Mouse (Mus musculus): Measurements from ENCODE around the gene Ccdc122.
"Not testable (repeated sequence)": the region's sequence is repeated elsewhere in the genome, so short reads cannot be mapped to it uniquely, and the experiment has no call there.

Gene Ccdc122

GRCm38 (mm10) chr14:77036226-77037046, at the start of gene Ccdc122, which contains the start of gene Lacc1:
Ccdc122 (plus strand) TSS chr14:77036772.
Lacc1 (minus strand) TSS chr14:77036904.
- peak; percentile 56 for DNase-seq (ENCODE audit: low spot score)

- not testable (repeated sequence) for DNase-seq (ENCODE audit: low spot score)
Observed at GRCm38 (mm10) chr14:76990351-76990750, 46.2 kb upstream of the Ccdc122 start.

GRCm38 (mm10) chr14:77004740-77005139, 31.8 kb upstream of the Ccdc122 start:
- DNase-seq (ENCODE audit: low spot score), result no peak

- DNase-seq (ENCODE audit: low spot score), result peak; percentile 56
Observed at GRCm38 (mm10) chr14:77005566-77005965, 31.0 kb upstream of the Ccdc122 start.

- DNase-seq (ENCODE audit: low spot score), result peak; percentile 56
Observed at GRCm38 (mm10) chr14:77008238-77008637, 28.3 kb upstream of the Ccdc122 start.

DNA sequence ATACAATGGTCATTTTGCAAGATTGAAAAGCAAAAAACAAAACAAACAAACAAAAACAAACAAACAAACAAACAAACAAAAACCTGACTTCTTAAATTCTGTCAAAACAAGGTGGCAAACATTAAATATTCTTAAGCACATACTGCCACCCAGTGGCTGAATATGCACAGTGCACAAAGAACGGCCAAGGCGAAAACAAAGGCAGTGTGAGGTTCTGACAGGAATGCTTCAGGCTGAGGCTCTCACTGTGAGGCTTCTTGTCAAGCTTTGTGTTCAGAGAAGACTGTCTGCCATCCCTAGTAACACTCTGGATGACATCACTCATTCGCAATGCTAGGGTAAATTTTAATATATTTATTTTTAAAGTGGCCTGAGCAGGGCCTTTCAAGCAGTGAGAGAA, 24.8 kb upstream of the Ccdc122 start:
- no peak for DNase-seq (ENCODE audit: low spot score)

- DNase-seq (ENCODE audit: low spot score), result not testable (repeated sequence)
Observed at GRCm38 (mm10) chr14:77016783-77017182, 19.8 kb upstream of the Ccdc122 start.

DNA sequence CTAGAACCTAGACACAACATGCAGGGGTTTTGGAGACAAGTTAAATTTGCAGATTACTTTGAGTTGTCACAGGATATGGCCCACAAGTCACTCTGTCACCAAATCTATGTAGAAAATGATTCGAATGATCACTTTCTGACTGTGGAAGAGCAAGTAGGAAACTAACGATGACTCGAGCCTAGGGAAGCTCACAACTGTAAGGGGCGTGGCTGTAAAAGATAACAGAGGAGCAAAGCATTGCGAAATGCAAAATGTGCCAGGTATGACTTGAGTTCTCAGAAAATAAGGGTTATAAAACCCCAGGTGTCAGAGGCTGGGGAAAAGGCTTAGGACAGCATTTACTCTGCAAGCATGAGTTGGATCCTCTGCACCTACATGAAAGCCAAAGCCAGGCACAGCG, 19.4 kb upstream of the Ccdc122 start:
- DNase-seq (ENCODE audit: low spot score), result no peak

DNA sequence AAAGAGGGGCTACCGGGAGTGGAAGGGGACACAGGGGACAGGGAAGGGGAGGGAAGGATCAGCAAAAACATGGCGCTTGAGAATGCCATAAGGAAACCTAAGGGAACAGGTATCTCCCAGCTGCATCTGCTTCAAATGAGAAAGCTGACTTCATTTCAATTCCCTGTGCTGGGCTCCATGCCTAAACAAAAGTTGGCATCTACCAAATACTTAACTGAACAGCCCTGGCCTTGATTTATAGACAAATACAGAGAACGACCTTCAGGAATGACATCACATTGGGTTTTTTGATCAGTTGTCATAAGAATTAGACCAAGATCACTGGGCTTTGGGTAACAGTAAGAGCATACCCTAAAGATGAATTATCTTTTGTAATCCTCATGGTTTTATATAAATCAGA, 12.1 kb upstream of the Ccdc122 start:
- DNase-seq (ENCODE audit: low spot score), result no peak

DNA sequence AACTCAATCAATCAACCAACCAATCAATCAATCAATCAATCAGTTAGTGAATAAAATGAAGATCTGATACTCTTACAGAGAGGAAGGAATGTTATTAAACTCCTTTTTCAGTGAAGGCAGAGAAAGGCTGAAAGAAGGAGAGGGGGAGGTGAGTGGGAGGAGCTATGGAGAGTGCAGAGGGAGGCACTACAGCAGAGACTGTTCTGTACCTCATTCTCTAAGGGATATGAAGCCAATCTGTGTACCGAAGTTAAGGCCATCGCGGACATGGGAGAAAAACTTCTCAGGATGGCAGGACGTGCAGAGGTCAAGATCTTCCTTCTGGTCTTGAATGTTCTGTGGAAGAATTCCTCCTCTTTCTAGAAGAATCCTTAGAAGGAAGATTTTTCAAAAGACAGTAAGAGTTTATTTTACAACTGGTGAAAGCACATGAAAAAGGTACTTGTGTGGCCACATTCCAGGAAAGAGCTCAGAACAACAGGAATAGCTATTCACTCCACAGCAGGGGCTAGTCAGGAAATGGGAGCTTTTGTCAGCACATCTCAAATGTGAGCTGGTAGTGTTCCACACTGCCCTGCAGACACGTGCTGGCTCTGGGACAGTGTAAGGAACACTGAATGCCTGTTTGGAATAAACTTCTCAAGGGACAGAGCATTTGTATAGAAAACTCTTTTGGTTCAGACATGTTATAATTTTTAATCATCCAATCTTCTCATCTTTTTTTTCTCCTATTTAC, 7.1 kb upstream of the Ccdc122 start:
- DNase-seq (ENCODE audit: low spot score), result no peak

DNA sequence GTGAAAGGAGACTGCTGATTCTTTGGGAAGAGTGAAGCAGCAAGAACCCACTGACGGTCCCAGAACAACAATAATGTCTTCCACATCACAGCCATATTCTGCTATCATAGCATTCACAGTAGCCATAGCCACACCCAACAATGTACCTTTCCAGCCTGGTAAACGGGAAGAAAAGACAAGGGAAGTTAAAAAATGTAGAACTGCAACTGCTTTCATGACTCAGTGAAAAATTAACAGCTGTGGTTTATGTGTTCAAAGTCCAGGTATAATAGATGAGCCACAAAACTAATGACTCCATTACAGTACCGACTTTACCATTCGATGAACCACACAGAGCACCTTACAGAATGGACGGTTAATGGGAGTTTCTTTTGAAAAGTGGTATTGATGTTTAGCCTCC, 5.8 kb upstream of the Ccdc122 start:
- DNase-seq (ENCODE audit: low spot score), result no peak

DNA sequence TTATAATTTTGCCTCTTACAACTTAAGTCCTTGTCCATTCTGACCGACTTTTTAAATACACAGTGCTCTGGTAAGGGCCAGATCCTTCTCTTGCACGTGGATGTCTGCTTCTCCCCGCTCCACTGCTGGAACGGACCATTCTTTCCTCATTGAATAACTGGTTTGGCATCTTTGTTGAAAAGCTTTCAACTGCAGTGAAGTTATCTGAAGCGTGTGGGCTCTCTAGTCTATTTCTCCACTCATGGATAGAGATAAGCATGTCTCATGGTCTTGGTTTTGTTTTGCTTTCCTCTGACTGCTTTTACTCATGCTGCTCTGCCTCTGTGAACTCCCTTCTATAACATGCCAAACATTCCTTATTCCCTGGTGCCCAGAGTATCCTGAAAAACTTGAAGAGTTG, 4.1 kb upstream of the Ccdc122 start:
- DNase-seq (ENCODE audit: low spot score), result no peak

- DNase-seq (ENCODE audit: low spot score), result no peak
Observed at GRCm38 (mm10) chr14:77033391-77033790, 3.2 kb upstream of the Ccdc122 start.

DNA sequence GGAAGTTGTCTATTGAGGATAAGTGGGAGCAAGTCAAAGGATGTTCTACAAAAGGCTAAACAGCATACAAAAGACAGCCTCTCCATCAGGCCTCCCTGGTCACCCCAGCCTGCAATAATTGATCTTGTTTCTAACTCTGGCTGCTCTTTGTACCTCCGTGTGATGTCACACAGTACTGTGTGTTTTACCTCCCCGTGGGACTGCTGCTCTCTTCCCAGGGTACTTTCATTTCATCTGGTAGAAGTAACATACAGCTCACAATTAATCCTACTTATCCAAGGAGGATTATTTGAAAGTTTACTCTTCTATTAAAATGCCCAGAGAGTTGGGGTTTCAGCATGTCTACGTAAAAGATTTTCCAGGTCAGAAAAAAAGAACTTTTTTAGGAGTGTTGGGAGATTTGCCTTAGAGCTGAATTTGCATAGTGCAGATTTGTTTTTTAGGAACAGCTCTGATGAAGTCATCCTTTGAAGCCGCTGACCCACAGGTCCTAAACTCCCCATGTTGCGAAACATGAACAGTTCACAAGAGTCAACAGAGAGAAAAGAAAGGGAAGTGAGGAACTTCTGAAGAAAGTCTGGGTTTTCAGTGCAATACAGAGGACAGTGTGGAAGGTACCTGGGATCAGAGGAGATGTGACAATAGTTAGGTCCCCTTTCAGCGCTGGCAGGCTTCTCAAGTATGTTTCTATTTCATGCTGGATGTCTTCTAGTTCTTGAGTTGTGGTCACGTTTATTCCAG, 2.2 kb upstream of the Ccdc122 start:
- no peak for DNase-seq (ENCODE audit: low spot score)

GRCm38 (mm10) chr14:77034970-77035369, 1.6 kb upstream of the Ccdc122 start:
- no peak for DNase-seq (ENCODE audit: low spot score)

DNA sequence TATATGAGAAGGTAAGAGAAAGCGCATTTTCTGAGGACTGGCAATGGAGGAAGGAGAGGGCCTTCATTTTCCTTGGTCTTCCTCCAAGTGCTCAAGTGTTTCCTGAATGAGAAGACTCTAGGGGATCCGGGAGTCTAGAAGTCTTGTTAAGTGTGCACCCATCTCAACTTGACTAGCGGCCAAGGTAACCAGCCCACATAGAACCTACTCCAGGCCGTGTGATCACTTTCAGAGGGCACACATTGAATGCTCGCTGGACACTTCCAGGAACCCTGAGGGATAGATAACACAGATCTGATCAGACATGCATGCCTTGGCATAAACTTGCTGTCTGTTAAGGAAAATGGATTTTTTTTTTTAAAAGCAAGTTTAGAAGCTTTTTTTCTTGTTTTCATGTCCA, 758 bp downstream of the Ccdc122 start:
- no peak for DNase-seq (ENCODE audit: low spot score)

GRCm38 (mm10) chr14:77037832-77038425, 1.4 kb downstream of the Ccdc122 start:
- DNase-seq (ENCODE audit: low spot score), result no peak

DNA sequence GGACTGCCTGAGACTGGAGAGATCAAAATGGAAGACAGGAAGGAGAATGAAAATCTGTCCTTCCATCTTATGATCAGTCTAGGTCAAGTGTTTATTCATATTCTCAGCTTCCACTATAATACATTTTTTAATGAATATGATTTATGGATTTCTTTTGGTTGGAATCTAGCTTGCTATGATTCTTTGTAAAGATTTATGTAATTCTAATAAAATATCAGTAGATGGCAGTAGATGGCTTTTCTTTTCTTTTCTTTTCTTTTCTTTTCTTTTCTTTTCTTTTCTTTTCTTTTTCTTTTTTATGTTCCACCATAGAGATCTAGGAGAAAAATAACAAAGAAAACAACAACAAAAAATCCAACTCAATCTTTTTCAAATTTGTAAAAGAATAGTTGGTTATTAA, 16.7 kb downstream of the Ccdc122 start:
- DNase-seq (ENCODE audit: low spot score), result no peak

GRCm38 (mm10) chr14:77069361-77069760, 32.8 kb downstream of the Ccdc122 start:
- no peak for DNase-seq (ENCODE audit: low spot score)

DNA sequence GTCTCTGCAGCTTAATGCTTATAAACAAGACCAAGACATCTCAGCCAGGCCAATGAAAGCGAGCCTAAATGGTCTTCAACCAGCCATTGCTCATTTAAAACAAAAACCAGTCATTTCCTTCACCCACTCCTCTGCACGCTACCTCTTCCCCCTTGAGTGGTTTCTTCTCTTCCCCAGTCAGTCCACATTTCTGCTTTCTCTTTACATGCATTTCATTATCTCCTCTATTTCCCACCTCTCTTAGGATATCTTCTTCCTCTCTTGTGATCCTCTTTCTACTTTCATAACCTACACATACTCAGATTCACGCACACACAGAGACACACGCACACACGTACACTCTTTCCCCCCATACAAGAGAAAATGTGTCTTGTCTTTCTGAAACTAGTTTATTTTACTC, 44.7 kb downstream of the Ccdc122 start:
- DNase-seq (ENCODE audit: low spot score), result no peak

- no peak for DNase-seq (ENCODE audit: low spot score)
Observed at GRCm38 (mm10) chr14:77100285-77100684, 63.7 kb downstream of the Ccdc122 start.

DNA sequence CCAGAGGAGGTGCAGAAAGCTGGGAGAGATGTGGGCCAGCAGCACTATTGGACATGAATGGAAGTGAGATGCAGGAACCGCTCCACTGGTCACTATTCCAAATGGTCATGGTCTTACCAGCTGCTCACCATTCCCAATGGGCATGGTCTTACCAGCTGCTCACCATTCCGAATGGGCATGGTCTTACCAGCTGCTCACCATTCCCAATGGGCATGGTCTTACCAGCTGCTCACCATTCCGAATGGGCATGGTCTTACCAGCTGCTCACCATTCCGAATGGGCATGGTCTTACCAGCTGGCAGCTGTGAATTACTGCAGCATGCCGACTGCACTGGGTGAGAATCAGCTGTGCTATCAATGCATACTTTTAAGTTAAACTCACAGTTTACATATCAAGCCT, 74.0 kb downstream of the Ccdc122 start:
- DNase-seq (ENCODE audit: low spot score), result not testable (repeated sequence)

Measured in ovary, adult 18-20 months (tissue).